Mouse (Mus musculus) hindlimb bud, embryonic 11.5 days (tissue): ENCODE measurements at regions not wholly inside any gene's neighbourhood (a gene's known extent, or its start where the extent isn't known, plus 50 kb on each side); places are given as distances from the start of the nearest gene placed in this dataset.

ENCODE experiments used
- DNase-seq: peaks from one replicate; pipeline ENCODE4 v3.0.0-alpha.2; 2012; ENCODE audit warnings: low read depth, low spot score; ENCODE audit errors: extremely low spot score

DNA sequence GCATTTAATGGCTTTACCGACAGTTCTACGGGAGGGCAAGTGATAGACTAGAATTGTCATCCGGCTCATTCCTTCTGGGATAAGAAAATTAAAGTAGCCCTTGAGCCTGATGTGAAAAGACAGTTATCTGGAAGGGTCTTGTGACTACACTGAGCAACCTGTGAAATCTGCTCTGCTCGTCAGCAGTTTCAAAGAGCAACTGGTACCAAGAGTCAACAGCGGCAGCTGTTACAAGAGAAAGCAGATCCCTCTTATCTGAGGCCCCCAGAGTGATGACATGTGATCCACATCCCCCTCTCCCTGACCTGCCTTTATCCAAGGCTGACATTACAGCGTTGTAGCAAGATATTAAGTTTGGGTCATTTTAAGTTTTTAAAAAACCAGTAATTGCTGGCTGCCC lies 52.6 kb upstream of the Unc13c start:
- no peak for DNase-seq

DNA sequence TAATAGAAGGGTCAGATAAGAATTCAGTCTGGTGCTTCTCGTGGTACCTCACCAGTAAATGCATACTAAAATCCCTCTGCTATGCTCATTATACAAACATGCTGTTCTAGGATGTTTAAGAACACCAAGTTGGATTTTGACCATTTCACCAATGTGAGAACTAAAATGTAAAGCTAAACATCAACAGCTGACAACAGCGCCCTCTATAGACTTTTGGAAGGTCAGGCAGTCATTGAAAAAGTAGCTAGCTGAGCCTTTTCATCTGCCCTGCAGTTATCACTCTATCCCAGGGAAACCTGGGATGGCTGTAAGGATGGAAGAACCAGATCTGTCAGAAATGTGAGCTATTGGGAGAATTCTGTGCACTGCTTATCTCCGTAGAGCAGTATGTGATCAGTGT lies 55.2 kb upstream of the Unc13c start:
- DNase-seq = no peak

DNA sequence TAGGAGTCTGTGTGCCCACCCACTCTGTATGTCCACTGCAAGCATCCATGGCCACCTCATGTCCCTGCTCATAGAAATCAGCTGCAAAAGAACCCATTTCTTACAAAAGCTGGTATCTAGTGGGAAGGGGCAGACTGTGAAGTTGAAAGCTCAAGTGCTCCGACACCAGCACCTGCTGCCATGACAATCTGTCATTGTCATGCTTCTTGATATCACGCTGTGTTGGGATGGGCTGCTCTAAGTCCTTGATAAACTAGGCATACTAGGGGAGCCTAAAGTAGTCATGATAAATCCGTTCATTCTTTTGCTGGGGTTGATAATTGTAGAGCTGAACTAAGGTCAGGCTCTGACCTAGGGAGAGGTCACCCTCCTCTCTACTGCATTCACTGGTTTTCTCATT lies 57.4 kb upstream of the Unc13c start:
- no peak for DNase-seq

DNA sequence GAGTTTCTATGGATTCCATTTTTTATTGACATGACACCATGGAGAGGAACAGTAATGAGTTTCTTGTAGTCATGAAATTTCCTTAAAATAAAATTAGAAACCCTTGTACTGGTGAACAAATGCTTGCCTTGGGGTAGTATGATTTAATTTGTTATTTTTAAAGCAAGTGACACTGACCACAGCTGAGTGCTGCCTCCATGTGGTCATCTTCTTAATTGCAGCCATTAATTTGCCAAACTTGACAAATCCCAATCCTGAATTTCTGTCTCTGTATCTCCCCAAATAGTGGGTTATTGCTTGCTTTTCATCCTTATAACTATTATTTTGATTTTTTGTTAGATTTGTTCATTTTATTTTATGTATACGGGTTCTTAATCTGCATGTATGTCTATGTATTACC lies 59.7 kb upstream of the Unc13c start:
- peak; percentile 3 for DNase-seq

DNA sequence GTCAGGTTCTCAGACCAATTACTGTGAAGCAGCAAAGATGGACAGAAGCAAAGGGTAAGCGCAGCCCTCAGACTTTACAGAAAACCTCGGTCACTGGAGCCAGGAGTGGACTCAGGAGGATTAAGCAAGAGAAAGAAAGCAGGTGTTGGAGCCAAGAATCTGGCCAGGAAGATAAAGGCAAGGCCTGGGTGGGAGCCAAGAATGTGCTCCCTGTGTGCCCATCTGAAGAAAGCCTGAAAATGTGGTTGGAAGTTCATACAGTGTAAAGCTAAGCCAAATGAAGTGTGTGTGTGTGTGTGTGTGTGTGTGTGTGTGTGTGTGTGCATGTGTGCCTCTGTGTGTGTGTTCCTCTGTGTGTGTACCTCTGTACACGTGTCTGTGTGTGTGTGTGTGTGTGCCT lies 64.2 kb upstream of the Wdr72 start:
- no peak for DNase-seq

DNA sequence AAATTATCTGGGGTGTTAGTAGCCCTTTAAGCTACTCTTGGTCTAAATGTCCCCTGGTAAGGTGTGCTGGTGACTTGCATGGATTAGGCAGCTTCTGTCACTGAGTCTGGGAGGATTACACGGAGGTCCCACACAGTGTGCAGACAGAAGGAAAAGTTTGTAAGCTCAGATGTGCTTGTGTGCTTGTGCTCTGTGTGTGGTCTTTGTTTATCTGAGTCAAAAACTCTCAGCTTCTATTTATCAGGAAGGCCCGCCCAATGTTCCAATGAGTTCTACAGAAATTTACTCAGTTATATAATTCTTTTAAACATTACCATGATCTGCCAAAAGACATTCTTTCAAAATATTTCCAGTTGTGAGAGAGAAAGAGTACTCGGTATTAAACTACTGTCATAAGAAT lies 60.4 kb upstream of the Wdr72 start:
- no peak for DNase-seq

GRCm38 (mm10) chr9:74056709-74057108 lies 53.4 kb upstream of the Wdr72 start:
- no peak for DNase-seq

- no peak for DNase-seq
Measured at GRCm38 (mm10) chr9:74057476-74058076, 52.6 kb upstream of the Wdr72 start.

GRCm38 (mm10) chr9:74058269-74058871 lies 51.8 kb upstream of the Wdr72 start:
- DNase-seq = no peak
